Mouse (Mus musculus) midbrain, embryonic 11.5 days (tissue): ENCODE data around the gene Mustn1. TPM values are rescaled to one million over a fixed set of nuclear protein-coding genes. Genes with fewer than 3 reads are reported as not detected.

Source experiments
- ATAC-seq: fragments of 200-750 bp; cut with Nextera tagmentation; 2 replicates; pipeline ENCODE4 v1.8.0; 2017; ENCODE audit warnings: moderate TSS enrichment, moderate library complexity; ENCODE audit not compliant: low FRiP score
- DNase-seq: peaks from one replicate; pipeline ENCODE4 v3.0.0; 2015; ENCODE audit warnings: low spot score; ENCODE audit errors: missing footprints
- H3K27ac ChIP-seq: fragments of 300-500 bp; sonication (generic); 2 replicates; pipeline ENCODE4 v1.5.1; 2014; ENCODE audit warnings: low read depth, low read length
- H3K27me3 ChIP-seq: fragments of 300-500 bp; sonication (generic); 2 replicates; pipeline ENCODE4 v1.6.1; 2014; ENCODE audit warnings: mild to moderate bottlenecking, low read length, moderate library complexity, mixed read lengths; ENCODE audit not compliant: control insufficient read depth, insufficient read depth
- H3K36me3 ChIP-seq: fragments of 300-500 bp; sonication (generic); 2 replicates; pipeline ENCODE4 v1.6.1; 2014; ENCODE audit warnings: mild to moderate bottlenecking, low read length, moderate library complexity, mixed read lengths; ENCODE audit not compliant: control insufficient read depth, insufficient read depth
- H3K4me1 ChIP-seq: fragments of 300-500 bp; sonication (generic); 2 replicates; pipeline ENCODE4 v1.6.1; 2014; ENCODE audit warnings: low read length; ENCODE audit not compliant: control insufficient read depth, insufficient read depth
- H3K4me2 ChIP-seq: fragments of 300-500 bp; sonication (generic); 2 replicates; pipeline ENCODE4 v1.6.1; 2014; ENCODE audit warnings: mild to moderate bottlenecking, moderate library complexity
- H3K4me3 ChIP-seq: fragments of 300-500 bp; sonication (generic); 2 replicates; pipeline ENCODE4 v1.5.1; 2014; ENCODE audit warnings: low read depth, low read length
- H3K9ac ChIP-seq: fragments of 300-500 bp; sonication (generic); 2 replicates; pipeline ENCODE4 v1.6.1; 2014; ENCODE audit warnings: low read length
- H3K9me3 ChIP-seq: fragments of 300-500 bp; sonication (generic); 2 replicates; pipeline ENCODE4 v1.6.1; 2016; ENCODE audit warnings: low read length; ENCODE audit not compliant: control insufficient read depth
- WGBS: fragments of 180-500 bp; shearing (Covaris S2); extraction: QIAGEN DNeasy Blood & Tissue Kit; methylation state at CpG from one replicate; pipeline ENCODE4 v1.1.7; 2014; 5-methylcytosine and 5-hydroxymethylcytosine counted together
- polyA plus RNA-seq: library from polyadenylated mRNA; unstranded; fragments of >200 nt; fragmentation: Nextera tagmentation; extraction: Ambion mirVana; gene quantifications from 2 replicates; pipeline ENCODE4 v1.2.1, GENCODE M21; 2014

The Mustn1 gene
- polyA plus RNA-seq, 1 experiment from 2014 or later = 0.42 TPM

- H3K36me3 ChIP-seq = no peaks in the 10 kb centered on the region
- ATAC-seq = 0 out of 2 replicates have a peak, but pooled peaks have one; percentile 24
These were observed 43.2 kb downstream of the Mustn1 start for GRCm38 (mm10) chr14:30922053-30922670.

GRCm38 (mm10) chr14:30923375-30924105, 44.5 kb downstream of the Mustn1 start, which contains the start of gene Itih3:
Gene Itih3 (minus strand): TSS chr14:30923760.
- H3K4me1 ChIP-seq = no peaks in the 10 kb centered on the region
- H3K4me2 ChIP-seq = no peak within 1 kb of the TSS
- no peaks in the 10 kb centered on the region for H3K9me3 ChIP-seq
- DNase-seq (no peak), ATAC-seq (no peak)
- 76% methylated on average over 6 of the region's 6 CpGs for WGBS
- no peak within 1 kb of the TSS for H3K9ac ChIP-seq
- no peak within 1 kb of the TSS for H3K27ac ChIP-seq
- H3K4me3 ChIP-seq = no peak within 1 kb of the TSS
- H3K27me3 ChIP-seq = no peaks in the 10 kb centered on the region
- no peaks in the 10 kb centered on the region for H3K36me3 ChIP-seq

More at GRCm38 (mm10) chr14:30922053-30922670, 43.2 kb downstream of the Mustn1 start:
- H3K4me1 ChIP-seq = no peaks in the 10 kb centered on the region
- no peak overlapping the region for H3K27ac ChIP-seq
- no peak for DNase-seq
- H3K9ac ChIP-seq = no peak overlapping the region
- H3K4me3 ChIP-seq = no peak overlapping the region
- H3K9me3 ChIP-seq = no peaks in the 10 kb centered on the region
- H3K4me2 ChIP-seq = no peak overlapping the region
- 66% methylated on average over 8 of the region's 8 CpGs for WGBS
- no peaks in the 10 kb centered on the region for H3K27me3 ChIP-seq

GRCm38 (mm10) chr14:30925492-30925891, 46.5 kb downstream of the Mustn1 start:
- Histone ChIP-seq H3K27ac (no peak overlapping the region), H3K36me3 (no peaks in the 10 kb centered on the region), H3K4me2 (no peak overlapping the region), H3K4me3 (no peak overlapping the region), H3K9ac (no peak overlapping the region), H3K9me3 (no peaks in the 10 kb centered on the region), H3K27me3 (no peaks in the 10 kb centered on the region), H3K4me1 (no peaks in the 10 kb centered on the region)
- ATAC-seq (no peak), DNase-seq (no peak)
- WGBS = 87% methylated on average over 3 of the region's 3 CpGs

GRCm38 (mm10) chr14:30930386-30930785, 51.4 kb downstream of the Mustn1 start:
- WGBS = 88% methylated on average over 4 of the region's 4 CpGs
- no peaks in the 10 kb centered on the region for H3K9me3 ChIP-seq
- H3K27me3 ChIP-seq = no peaks in the 10 kb centered on the region
- no peak overlapping the region for H3K27ac ChIP-seq
- no peak overlapping the region for H3K4me2 ChIP-seq
- no peak for ATAC-seq
- no peak overlapping the region for H3K9ac ChIP-seq
- no peaks in the 10 kb centered on the region for H3K36me3 ChIP-seq
- no peaks in the 10 kb centered on the region for H3K4me1 ChIP-seq
- H3K4me3 ChIP-seq = no peak overlapping the region
- DNase-seq = no peak

Other genes with a start within 250 kb of the Mustn1 start
- 11.0 and 12.3 TPM in 2 replicates for gene Rft1, start 224.8 kb upstream of the Mustn1 start, polyA plus RNA-seq
- 22.0 and 24.5 TPM in 2 replicates for gene Sfmbt1, start 164.4 kb upstream of the Mustn1 start, polyA plus RNA-seq
- 22.0 and 23.3 TPM in 2 replicates for gene Tmem110, start 53.6 kb upstream of the Mustn1 start, polyA plus RNA-seq
- 0.15 TPM in 1 of 2 replicates, not detected in the other for gene Itih4, start 7.3 kb downstream of the Mustn1 start, polyA plus RNA-seq
- gene Itih3, start 44.6 kb downstream of the Mustn1 start, polyA plus RNA-seq = 0.48 and 0.57 TPM in 2 replicates
- not detected in 2 replicates for gene Itih1, start 64.1 kb downstream of the Mustn1 start, polyA plus RNA-seq
- gene Nek4, start 72.2 kb downstream of the Mustn1 start, polyA plus RNA-seq = 17.9 and 19.2 TPM in 2 replicates
- 63.4 and 68.3 TPM in 2 replicates for gene Glt8d1, start 122.2 kb downstream of the Mustn1 start, polyA plus RNA-seq
- gene Spcs1, start 122.5 kb downstream of the Mustn1 start, polyA plus RNA-seq = 269 and 301 TPM in 2 replicates
- gene Pbrm1, start 139.9 kb downstream of the Mustn1 start, polyA plus RNA-seq = 134 and 140 TPM in 2 replicates
- 96.2 and 103 TPM in 2 replicates for gene Gnl3, start 140.0 kb downstream of the Mustn1 start, polyA plus RNA-seq
- gene Smim4, start 249.8 kb downstream of the Mustn1 start, polyA plus RNA-seq = 54.7 and 56.2 TPM in 2 replicates